Mouse (Mus musculus) MEL (cell line): ENCODE results near the gene Chst3.

Experiments
- BHLHE40 ChIP-seq: IDR thresholded peaks from 2 replicates; pipeline ENCODE4 v1.6.1; 2012; ENCODE audit warnings: low read depth, mild to moderate bottlenecking, inconsistent platforms, low read length, improper control_type of control experiment, borderline replicate concordance
- CTCF ChIP-seq, 3 experiments: IDR thresholded peaks in 2 of 3; conservative IDR thresholded peaks in 1 of 3; 2 replicates each; pipeline ENCODE4 v1.5.1; 2011 to 2012; ENCODE audit warnings: low read length in 3 of 3, low read depth in 2 of 3, mild to moderate bottlenecking in 2 of 3, improper control_type of control experiment in 1 of 3, inconsistent platforms in 1 of 3, mixed read lengths in 1 of 3, moderate library complexity in 1 of 3; ENCODE audit not compliant: control insufficient read depth in 1 of 3, insufficient read depth in 1 of 3, poor library complexity in 1 of 3, severe bottlenecking in 1 of 3
- EP300 ChIP-seq, 2 experiments: IDR thresholded peaks; 2 replicates each; pipeline ENCODE4 v1.6.1; 2011; ENCODE audit warnings: improper control_type of control experiment in 2 of 2, low read length in 2 of 2, low read depth in 1 of 2, mild to moderate bottlenecking in 1 of 2
- ETS1 ChIP-seq: IDR thresholded peaks from 2 replicates; pipeline ENCODE4 v1.6.1; 2012; ENCODE audit warnings: low read depth, mild to moderate bottlenecking, inconsistent platforms, low read length, improper control_type of control experiment, moderate library complexity
- GATA1 ChIP-seq: IDR thresholded peaks from 2 replicates; pipeline ENCODE4 v1.6.1; 2011; ENCODE audit warnings: low read depth, low read length, improper control_type of control experiment
- POLR2A ChIP-seq, 2 experiments: IDR thresholded peaks; 2 replicates each; pipeline ENCODE4 v1.6.1; 2011 to 2012; ENCODE audit warnings: low read length in 2 of 2, mild to moderate bottlenecking in 2 of 2, control low read depth in 1 of 2, improper control_type of control experiment in 1 of 2, low read depth in 1 of 2, moderate library complexity in 1 of 2; ENCODE audit not compliant: control insufficient read depth in 1 of 2, insufficient read depth in 1 of 2, poor library complexity in 1 of 2
- RCOR1 ChIP-seq: IDR thresholded peaks from 2 replicates; pipeline ENCODE4 v1.6.1; 2012; ENCODE audit warnings: low read depth, mild to moderate bottlenecking, inconsistent platforms, low read length, improper control_type of control experiment
- USF1 ChIP-seq: IDR thresholded peaks from 2 replicates; pipeline ENCODE4 v1.6.1; 2014; ENCODE audit warnings: low read depth, mild to moderate bottlenecking, inconsistent platforms, low read length, improper control_type of control experiment, moderate library complexity
- ZC3H11A ChIP-seq: IDR thresholded peaks from 2 replicates; pipeline ENCODE4 v1.6.1; 2012; ENCODE audit warnings: low read depth, mild to moderate bottlenecking, inconsistent platforms, low read length, improper control_type of control experiment
- ZMIZ1 ChIP-seq: IDR thresholded peaks from 2 replicates; pipeline ENCODE4 v1.6.1; 2012; ENCODE audit warnings: low read depth, mild to moderate bottlenecking, inconsistent platforms, low read length, improper control_type of control experiment, moderate library complexity

DNA sequence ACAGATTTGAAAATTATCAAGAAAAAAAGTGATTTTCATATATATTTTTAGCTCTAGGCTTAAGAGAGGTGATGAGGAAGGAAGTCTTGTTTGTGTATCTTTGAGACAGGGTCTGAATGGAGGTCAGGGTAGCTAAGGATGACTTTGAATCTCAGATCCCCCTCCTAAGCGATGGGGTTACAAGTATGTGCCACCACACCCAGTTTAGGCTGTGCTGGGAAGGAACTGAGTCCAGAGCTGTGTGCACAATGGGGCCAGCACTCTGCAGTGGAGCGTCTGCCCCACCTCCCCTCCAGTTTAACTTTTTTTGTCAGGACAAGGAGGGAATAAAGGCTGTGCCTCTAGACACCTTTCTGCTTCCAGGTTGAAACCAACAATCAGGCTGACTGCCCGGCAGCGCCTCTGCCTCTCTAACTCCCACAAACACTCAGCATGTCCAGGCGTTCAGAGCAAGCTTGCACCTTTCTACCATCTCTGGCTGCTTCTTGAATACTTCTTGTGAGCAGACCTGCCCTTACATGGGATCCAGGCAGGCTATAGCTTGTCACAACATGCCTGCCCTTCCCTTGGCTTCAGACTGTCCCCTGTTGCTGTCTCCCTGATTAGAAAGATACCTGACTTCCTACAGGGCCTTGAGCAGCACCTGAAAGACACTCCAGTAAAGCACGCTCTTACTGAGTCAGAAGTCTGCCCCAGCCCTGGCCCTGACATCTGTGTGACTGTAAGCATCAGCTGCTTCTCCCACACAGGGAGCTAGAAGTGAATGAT is 11.4 kb upstream of the Chst3 start:
- TF ChIP-seq EP300 (IDR thresholded peaks at IDR 0.05; ENCODE audit: low read depth in 1 of 2, low read length in 2 of 2) (no peak), POLR2A (IDR thresholded peaks at IDR 0.05; ENCODE audit: control insufficient read depth in 1 of 2, insufficient read depth in 1 of 2, low read depth in 1 of 2, low read length in 2 of 2, poor library complexity in 1 of 2) (no peak), BHLHE40 (no peak), CTCF (IDR thresholded peaks at IDR 0.05 in 2 of 3, conservative IDR thresholded peaks at IDR 0.05 in 1 of 3; ENCODE audit: control insufficient read depth in 1 of 3, insufficient read depth in 1 of 3, low read depth in 2 of 3, low read length in 3 of 3, poor library complexity in 1 of 3, severe bottlenecking in 1 of 3) (no peak), GATA1 (no peak), ZMIZ1 (no peak), ETS1 (no peak), USF1 (no peak), RCOR1 (no peak), ZC3H11A (no peak)
